Mouse (Mus musculus) liver, embryonic 11.5 days (tissue): ENCODE data around the gene Tsfm. TPM values are rescaled to one million over a fixed set of nuclear protein-coding genes. Genes with fewer than 3 reads are reported as not detected.

Experiments
- ATAC-seq: fragments of 200-750 bp; cut with Nextera tagmentation; replicated peaks from 2 replicates; pipeline ENCODE4 v1.8.0; 2017; ENCODE audit warnings: moderate number of reproducible peaks, mild to moderate bottlenecking, moderate TSS enrichment, moderate library complexity; ENCODE audit not compliant: low FRiP score
- DNase-seq: peaks from one replicate; pipeline ENCODE4 v3.0.0-alpha.2; 2017; ENCODE audit warnings: low spot score
- H3K27ac ChIP-seq: fragments of 300-500 bp; sonication (generic); 2 replicates; pipeline ENCODE4 v1.5.1; 2014; ENCODE audit warnings: mild to moderate bottlenecking, low read depth, low read length, control low read depth
- H3K27me3 ChIP-seq: fragments of 300-500 bp; sonication (generic); replicated peaks from 2 replicates; pipeline ENCODE4 v1.6.1; 2014; ENCODE audit warnings: low read length, mixed read lengths; ENCODE audit not compliant: control insufficient read depth, insufficient read depth
- H3K36me3 ChIP-seq: fragments of 300-500 bp; sonication (generic); 2 replicates; pipeline ENCODE4 v1.6.1; 2014; ENCODE audit warnings: mild to moderate bottlenecking, low read length, moderate library complexity, mixed read lengths; ENCODE audit not compliant: control insufficient read depth, insufficient read depth
- H3K4me1 ChIP-seq: fragments of 300-500 bp; sonication (generic); replicated peaks from 2 replicates; pipeline ENCODE4 v1.6.1; 2014; ENCODE audit warnings: low read length, mixed read lengths; ENCODE audit not compliant: control insufficient read depth, insufficient read depth
- H3K4me2 ChIP-seq: fragments of 300-500 bp; sonication (generic); 2 replicates; pipeline ENCODE4 v1.6.1; 2014; ENCODE audit warnings: mild to moderate bottlenecking, control low read depth, moderate library complexity
- H3K4me3 ChIP-seq: fragments of 300-500 bp; sonication (generic); 2 replicates; pipeline ENCODE4 v1.5.1; 2014; ENCODE audit warnings: low read depth, low read length, control low read depth
- H3K9ac ChIP-seq: fragments of 300-500 bp; sonication (generic); 2 replicates; pipeline ENCODE4 v1.6.1; 2014; ENCODE audit warnings: low read depth, low read length, control low read depth
- H3K9me3 ChIP-seq: fragments of 300-500 bp; sonication (generic); 2 replicates; pipeline ENCODE4 v1.6.1; 2016; ENCODE audit warnings: low read length, inconsistent platforms, mixed read lengths; ENCODE audit not compliant: control insufficient read depth
- WGBS: fragments of 180-500 bp; shearing (Covaris S2); extraction: QIAGEN DNeasy Blood & Tissue Kit; methylation state at CpG from one replicate; pipeline ENCODE4 v1.1.7; 2014; 5-methylcytosine and 5-hydroxymethylcytosine counted together
- polyA plus RNA-seq: library from polyadenylated mRNA; unstranded; fragments of >200 nt; fragmentation: Nextera tagmentation; extraction: Ambion mirVana; gene quantifications from 2 replicates; pipeline ENCODE4 v1.2.1, GENCODE M21; 2014

Gene Tsfm
- polyA plus RNA-seq, 1 experiment from 2014 or later: 110 TPM

DNA sequence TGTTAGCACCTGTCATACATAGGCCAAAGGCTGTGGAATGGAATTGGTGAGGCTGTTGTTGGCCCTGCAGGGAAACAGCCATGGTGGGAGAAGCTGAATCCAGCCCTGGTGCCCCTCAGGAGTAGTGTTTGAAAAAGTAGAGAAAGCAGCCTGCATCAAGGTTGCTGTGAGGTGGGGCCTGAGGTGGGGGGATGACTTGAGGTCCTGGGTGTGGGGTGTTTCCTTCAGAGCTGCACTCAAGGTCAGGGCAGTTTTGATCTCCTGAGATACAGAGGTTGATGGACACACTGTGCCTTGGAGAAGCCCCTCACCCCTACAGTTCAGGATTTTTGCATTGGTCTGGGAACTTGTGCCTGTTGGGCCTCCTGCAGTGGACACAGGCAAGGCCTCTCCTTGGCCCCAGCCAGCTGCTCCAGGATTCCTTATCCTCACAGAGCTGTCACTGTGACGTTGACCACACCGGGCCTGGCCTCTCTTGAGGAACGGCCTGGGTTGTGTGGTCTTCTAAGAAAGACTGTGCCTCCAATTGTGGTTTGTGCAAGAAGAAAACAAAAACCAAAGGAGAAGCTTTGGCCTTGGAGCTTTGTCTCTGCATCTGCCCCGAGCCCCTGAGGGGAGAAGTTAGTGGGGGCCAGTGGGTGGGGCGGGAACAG lies 42.0 kb downstream of the Tsfm start:
- Histone ChIP-seq H3K9ac (no peak overlapping the region), H3K4me2 (no peak overlapping the region), H3K27ac (0 out of 2 replicates have a peak overlapping the region, but pooled peaks have one; percentile 34), H3K4me1 (peaks cover 49% of the 10 kb centered on the region), H3K36me3 (peaks cover 13% of the 10 kb centered on the region; the same call in 1 of the 2 replicates), H3K4me3 (no peak overlapping the region), H3K27me3 (no peaks in the 10 kb centered on the region), H3K9me3 (no peaks in the 10 kb centered on the region)
- ATAC-seq (no peak), DNase-seq (no peak)
- 39% methylated on average over 5 of the region's 5 CpGs for WGBS

DNA sequence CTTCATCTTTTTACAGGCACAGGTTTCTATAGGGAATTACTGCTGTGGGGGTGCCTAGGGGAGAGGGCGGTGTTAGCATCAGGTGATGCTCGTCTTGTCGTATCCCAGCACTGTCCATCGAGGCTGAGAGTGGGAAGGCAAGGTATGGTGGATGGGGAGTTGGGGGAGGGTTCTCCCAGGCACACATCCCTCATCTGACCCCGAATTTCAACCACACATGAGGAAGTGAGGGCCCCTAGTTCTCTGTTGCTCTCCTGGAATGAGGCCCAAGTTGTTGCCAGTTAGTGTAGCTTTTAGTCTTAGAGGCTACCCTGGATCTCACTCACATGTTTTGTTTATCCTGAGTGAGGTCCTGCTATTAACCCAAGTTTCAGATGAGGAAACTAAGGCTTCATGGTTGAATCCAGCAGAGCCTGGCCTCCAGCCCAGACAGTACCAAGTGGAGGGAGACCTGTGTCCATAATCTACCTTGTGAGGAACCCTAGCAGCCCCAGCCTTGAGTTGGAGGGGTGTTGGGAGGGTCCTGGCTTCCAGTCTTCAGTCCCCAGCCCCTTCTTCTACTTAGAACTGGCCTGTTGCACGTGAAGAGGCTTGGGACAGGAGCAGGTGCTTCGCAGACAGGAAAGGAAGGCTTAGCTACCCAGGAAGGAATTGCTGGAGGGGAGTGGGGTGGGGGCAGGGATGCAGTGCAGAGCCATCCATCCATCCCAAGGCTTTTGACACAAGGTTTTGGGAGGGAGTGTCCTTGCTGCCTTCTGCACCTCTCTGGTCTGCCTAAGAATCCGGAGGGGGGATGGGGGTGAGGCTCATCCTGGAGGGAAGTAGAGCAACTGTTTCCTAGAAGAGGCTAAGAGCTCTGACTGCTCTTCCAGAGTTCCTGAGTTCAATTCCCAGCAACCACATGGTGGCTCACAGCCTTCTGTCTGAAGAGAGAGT lies 43.2 kb downstream of the Tsfm start:
- Histone ChIP-seq H3K4me1 (peaks cover 61% of the 10 kb centered on the region), H3K4me2 (peak overlapping the region; percentile 29; the same call in 1 of the 2 replicates), H3K27ac (no peak overlapping the region), H3K4me3 (no peak overlapping the region), H3K9me3 (no peaks in the 10 kb centered on the region), H3K9ac (peak overlapping the region; percentile 30; the same call in 1 of the 2 replicates), H3K36me3 (peaks cover 4% of the 10 kb centered on the region; the same call in 1 of the 2 replicates), H3K27me3 (no peaks in the 10 kb centered on the region)
- WGBS: 47% methylated on average over 8 of the region's 8 CpGs
- ATAC-seq (no peak), DNase-seq (no peak)

DNA sequence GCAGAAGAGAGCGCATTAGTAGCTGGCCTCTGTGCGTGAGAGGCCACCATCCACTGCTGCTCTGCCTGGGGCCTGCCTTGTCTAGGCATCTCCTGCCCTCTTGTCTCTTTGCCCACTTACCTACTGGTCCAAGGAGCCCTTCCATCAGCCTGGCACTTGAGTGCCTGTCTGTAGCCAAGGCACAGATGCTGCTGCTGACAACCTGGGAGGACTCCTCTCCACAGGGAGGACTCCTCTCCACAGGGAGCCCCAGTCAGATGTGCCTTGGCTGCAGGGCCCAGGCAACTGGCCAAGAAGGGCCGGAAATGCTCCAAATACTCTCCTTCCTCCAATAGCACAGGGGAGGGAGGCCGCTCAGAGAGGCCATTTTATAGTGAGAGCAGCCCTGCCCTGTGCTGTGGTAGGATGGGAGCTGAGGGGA lies 44.1 kb downstream of the Tsfm start:
- H3K36me3 ChIP-seq: peaks cover 2% of the 10 kb centered on the region; the same call in 1 of the 2 replicates
- H3K4me1 ChIP-seq: peaks cover 70% of the 10 kb centered on the region
- H3K9me3 ChIP-seq: no peaks in the 10 kb centered on the region
- no peaks in the 10 kb centered on the region for H3K27me3 ChIP-seq
- H3K4me2 ChIP-seq: peak overlapping the region; percentile 12; the same call in 1 of the 2 replicates
- ATAC-seq: peak; percentile 35; the same call in 1 of the 2 replicates
- no peak overlapping the region for H3K27ac ChIP-seq
- no peak overlapping the region; the same call in 1 of the 2 replicates for H3K9ac ChIP-seq
- no peak for DNase-seq
- H3K4me3 ChIP-seq: no peak overlapping the region
- WGBS: 64% methylated on average over 4 of the region's 4 CpGs

DNA sequence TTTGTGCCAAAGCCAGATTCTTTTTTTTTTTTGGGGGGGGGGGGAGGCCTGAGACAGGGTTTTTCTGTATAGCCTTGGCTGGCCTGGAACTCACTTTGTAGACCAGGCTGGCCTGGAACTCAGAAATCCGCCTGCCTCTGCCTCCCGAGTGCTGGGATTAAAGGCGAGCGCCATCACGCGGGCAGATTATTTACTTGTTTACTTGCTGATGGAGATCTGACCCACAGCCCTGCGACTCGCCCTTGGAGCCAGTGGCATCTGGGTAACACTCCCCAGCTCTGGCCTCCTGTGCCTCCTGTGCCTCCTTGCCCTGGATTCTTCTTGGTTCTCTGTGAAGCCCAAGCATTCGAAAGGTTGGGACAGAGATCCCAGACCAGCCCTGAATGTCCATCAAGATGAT lies 45.1 kb downstream of the Tsfm start:
- H3K4me1 ChIP-seq: peaks cover 79% of the 10 kb centered on the region
- no peaks in the 10 kb centered on the region for H3K9me3 ChIP-seq
- H3K4me3 ChIP-seq: no peak overlapping the region
- no peak overlapping the region for H3K9ac ChIP-seq
- H3K36me3 ChIP-seq: no peaks in the 10 kb centered on the region; the same call in 1 of the 2 replicates
- H3K27ac ChIP-seq: no peak overlapping the region
- WGBS: 84% methylated on average over 9 of the region's 9 CpGs
- ATAC-seq (no peak), DNase-seq (no peak)
- H3K27me3 ChIP-seq: no peaks in the 10 kb centered on the region
- no peak overlapping the region for H3K4me2 ChIP-seq

DNA sequence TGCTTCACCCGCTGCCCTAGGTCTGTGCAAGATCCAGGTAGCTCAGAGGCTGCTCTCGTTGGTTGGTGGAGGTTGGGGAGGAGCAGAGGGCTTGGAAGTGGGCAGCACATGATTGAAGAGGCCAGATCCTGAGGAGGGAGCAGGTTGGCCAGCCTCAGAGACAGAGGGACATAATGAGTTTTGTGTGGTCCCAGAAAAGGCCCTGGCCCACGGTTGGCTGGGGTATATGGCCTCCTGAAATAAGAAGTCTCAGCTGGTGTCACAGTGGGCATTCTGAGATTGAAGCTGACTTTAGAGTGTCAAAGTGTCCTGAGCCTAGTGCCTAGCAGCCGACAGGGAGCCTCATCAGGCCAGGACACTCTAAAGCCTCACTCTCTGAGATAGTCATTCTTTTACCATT lies 45.5 kb downstream of the Tsfm start:
- Histone ChIP-seq H3K9ac (no peak overlapping the region), H3K27me3 (no peaks in the 10 kb centered on the region), H3K4me3 (no peak overlapping the region), H3K36me3 (no peaks in the 10 kb centered on the region; the same call in 1 of the 2 replicates), H3K4me1 (peaks cover 82% of the 10 kb centered on the region), H3K4me2 (no peak overlapping the region), H3K9me3 (no peaks in the 10 kb centered on the region), H3K27ac (no peak overlapping the region)
- 82% methylated on average over 4 of the region's 4 CpGs for WGBS
- DNase-seq: no peak
- no peak for ATAC-seq

DNA sequence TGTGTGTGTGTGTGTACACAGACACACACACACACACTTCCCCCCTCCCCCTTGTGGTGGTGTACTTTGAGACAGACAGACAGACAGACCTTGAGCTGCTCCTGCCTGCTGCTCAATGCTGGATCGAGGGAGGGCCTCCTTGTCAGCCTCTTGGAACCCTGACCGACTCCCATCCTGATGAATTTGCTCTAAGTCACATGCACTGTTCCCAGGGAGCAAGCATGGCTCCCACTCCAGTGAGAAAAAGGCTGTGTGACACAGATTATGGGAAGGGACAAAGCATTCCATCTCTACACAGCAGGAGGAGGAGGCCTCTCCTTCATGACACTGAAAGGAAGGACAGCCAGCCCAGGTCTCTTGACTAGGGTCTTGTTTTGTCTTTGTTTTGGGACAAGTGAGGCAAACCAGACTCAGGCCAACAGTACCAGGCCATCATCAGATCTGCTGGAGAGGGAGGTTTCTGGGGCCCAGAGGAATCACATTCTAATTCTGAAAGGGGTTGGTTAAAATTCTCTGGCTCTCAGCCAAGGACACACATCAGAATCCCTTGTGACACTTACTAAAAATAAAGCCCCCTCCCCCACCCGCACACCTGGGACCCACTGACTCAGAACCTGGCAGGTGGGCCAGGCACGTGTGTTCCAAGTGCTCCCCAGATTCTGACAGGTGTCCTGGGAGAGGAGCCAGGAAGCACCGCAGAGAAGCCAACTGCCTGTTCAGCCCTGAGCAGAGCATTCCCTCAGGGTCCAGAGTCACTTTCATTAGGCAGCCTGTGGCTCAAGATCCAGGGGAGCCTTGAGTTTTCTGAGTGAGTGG lies 46.2 kb downstream of the Tsfm start:
- no peak overlapping the region for H3K4me3 ChIP-seq
- H3K27me3 ChIP-seq: no peaks in the 10 kb centered on the region
- H3K4me1 ChIP-seq: peaks cover 81% of the 10 kb centered on the region
- H3K9me3 ChIP-seq: no peaks in the 10 kb centered on the region
- DNase-seq: no peak
- H3K9ac ChIP-seq: 0 out of 2 replicates have a peak overlapping the region, but pooled peaks have one; percentile 6
- 67% methylated on average over 5 of the region's 5 CpGs for WGBS
- peak overlapping the region; percentile 8; the same call in 1 of the 2 replicates for H3K4me2 ChIP-seq
- no peak for ATAC-seq
- 0 out of 2 replicates have a peak overlapping the region, but pooled peaks have one; percentile 9 for H3K27ac ChIP-seq
- H3K36me3 ChIP-seq: no peaks in the 10 kb centered on the region; the same call in 1 of the 2 replicates

DNA sequence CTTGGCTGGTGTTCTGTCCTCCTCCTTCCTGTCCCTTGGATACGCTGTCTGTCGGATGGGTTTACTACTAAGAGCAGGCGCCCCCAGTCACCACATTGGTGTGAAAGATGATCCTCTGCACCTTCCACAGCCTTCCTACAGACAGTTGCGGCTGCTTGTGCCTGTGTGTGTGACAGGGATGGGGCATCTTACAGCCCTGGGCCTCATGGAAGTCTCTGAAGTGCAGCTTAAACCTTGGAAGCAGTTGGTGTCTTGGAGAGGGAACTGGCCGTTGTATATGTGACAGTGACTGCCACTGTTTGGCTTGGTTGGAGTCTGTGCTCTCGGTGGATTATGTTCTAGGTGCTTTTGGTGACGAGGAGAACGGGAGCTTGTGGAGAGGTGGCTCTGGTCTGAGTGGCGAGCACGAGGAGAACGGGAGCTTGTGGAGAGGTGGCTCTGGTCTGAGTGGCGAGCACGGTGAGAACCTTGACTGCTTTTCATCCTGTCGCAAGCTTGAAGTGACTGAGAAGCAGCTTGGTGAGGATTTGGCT lies 47.4 kb downstream of the Tsfm start:
- Histone ChIP-seq H3K4me3 (no peak overlapping the region), H3K4me2 (peak overlapping the region; percentile 81), H3K9ac (no peak overlapping the region), H3K36me3 (no peaks in the 10 kb centered on the region; the same call in 1 of the 2 replicates), H3K9me3 (no peaks in the 10 kb centered on the region), H3K4me1 (peaks cover 74% of the 10 kb centered on the region), H3K27me3 (no peaks in the 10 kb centered on the region), H3K27ac (peak overlapping the region; percentile 25; the same call in 1 of the 2 replicates)
- DNase-seq: no peak
- ATAC-seq: no peak
- WGBS: 63% methylated on average over 14 of the region's 14 CpGs

DNA sequence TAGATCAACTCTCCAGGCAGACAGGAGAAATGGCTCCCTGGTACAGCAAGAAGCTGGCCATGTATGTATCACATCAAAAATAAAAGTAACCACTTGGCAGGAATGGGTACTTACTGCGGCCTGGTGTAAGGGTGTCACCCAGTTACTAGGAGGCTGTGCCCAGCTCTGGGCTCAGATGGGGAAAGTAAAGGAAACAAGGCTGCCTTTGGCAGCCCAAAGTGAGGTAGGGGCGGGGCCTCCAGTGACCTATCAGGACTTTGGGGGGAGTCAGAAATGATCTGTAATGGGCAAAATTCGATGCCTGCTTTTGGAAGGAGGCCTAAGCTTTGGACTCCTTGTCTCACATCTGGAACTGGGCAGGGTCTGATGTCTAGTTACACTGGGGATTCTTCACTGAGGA lies 48.9 kb downstream of the Tsfm start:
- H3K4me2 ChIP-seq: peak overlapping the region; percentile 81
- no peaks in the 10 kb centered on the region for H3K27me3 ChIP-seq
- no peak overlapping the region for H3K9ac ChIP-seq
- H3K9me3 ChIP-seq: no peaks in the 10 kb centered on the region
- H3K27ac ChIP-seq: no peak overlapping the region
- no peak overlapping the region for H3K4me3 ChIP-seq
- no peak for ATAC-seq
- DNase-seq: no peak
- WGBS: 67% methylated on average over 3 of the region's 3 CpGs
- no peaks in the 10 kb centered on the region; the same call in 1 of the 2 replicates for H3K36me3 ChIP-seq
- H3K4me1 ChIP-seq: peaks cover 67% of the 10 kb centered on the region
